Mouse (Mus musculus) ovary, adult 10 weeks (tissue): Measurements from ENCODE around the gene Spata2l. TPM values are rescaled to one million over a fixed set of nuclear protein-coding genes. Genes with fewer than 3 reads are reported as not detected.

Experiments used
- polyA plus RNA-seq: library from polyadenylated mRNA; stranded (reverse); fragments of 350-450 nt; fragmentation: Illumina TruSeq; extraction: RNeasy Lipid Tissue Mini Kit (QIAGEN cat#74804); gene quantifications from one replicate; pipeline ENCODE4 v1.2.3, GENCODE M21; 2014

Spata2l gene
- polyA plus RNA-seq = not detected

DNA sequence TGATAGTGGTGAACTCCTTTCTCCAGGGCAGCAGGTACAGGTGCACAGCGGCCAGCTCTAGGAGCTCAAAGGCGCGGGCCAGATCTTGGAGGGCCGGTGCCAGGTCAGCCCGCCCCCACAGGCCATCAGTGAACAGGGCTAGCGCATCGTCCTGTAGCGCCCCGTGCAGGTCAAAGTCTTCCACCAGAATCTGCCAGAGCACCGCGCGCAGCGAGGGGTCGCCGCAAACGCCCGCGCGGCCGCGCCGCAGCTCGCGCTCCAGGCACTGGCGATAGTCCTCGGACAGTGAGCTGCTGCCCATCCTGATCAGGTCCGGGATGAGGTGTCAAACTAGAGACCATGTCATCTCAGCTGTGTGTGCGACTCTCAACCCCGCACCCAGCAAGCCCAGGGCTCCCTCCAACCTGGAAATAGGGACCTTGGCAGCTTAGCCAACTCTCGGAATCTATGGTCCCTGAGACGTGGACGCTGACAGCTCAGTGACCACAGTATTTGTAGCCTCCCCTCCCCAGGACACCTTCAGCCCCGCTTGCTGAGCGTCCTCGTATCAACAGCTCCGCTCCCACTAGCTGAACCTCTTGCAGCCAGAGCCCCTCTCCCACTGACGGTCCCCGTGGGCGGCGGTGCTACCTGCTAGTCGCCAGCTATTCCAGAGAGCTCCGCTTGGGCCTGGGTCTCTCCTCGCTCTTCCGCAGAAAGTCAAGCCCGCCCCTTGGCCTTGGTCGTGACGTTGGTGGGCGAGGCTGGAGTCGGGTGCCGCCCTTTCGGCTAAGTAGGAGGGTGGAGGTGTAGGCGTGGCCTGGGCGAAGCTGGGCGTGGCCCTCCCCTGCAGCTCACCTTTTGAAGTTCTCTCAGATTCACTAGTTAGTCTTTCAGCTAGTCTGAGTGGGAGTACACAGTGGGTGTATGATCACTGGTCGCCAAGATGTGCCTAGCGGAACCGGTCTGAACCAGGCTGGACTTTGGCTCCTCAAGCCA lies at the start of gene Spata2l:
Gene Spata2l, minus strand, starts transcription at position 714 of the 978 bp plus-strand sequence.

GRCm38 (mm10) chr8:123254099-123254885 lies 18.3 kb upstream of the Spata2l start, which contains the start of the genes Zfp276 and Vps9d1:
Gene Zfp276 (plus strand): TSS chr8:123254195.
Gene Vps9d1 (minus strand): TSS chr8:123254348.

DNA sequence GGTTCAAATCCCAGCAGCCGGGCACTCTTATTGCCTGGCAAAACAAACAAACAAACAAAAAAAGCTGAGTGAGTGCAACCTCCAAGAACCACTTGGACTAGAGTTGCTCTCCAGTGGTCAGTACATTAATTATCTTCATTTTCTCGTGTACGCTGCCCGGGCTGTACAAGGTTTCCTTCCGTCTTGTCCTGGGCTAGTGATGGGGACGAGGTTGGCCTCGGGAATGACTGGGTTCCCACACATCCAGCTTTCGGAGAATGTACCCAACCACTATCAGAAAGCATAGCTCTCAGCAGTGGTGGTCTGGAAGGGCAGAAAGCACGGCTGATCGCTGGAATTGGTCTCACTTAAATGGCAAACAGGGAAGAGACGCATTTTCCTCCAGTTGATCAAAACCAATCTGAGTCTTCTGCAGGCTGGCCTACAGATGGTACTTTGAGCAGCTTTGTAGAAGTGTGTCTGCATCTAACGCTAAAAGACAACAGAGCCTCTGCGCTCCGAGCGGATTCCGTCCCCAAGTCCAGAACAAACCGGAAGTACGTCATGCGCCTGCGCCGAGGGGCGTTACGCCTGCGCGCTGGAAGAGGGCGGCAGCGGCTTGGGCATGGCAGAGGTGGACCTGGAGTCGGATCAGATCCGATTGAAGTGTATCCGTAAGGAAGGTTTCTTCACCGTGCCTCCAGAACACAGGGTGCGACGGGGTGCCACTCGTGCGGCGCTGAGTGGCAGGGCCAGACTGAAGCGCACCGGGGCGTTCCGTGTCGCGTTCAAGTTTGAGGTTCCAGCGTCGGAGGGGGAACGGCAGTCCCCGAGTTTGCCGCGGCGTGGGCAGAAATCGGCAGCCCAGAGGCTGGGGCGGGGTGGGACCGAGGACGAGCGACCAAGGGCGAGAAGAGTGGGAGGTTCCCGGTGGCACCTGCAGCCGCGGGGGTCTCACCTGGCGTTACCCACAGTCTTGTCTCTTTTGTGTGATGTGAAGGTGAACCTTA lies 11.5 kb downstream of the Spata2l start, which contains the start of gene Cdk10:
Gene Cdk10, plus strand, starts transcription at position 565 of the 989 bp plus-strand sequence.

DNA sequence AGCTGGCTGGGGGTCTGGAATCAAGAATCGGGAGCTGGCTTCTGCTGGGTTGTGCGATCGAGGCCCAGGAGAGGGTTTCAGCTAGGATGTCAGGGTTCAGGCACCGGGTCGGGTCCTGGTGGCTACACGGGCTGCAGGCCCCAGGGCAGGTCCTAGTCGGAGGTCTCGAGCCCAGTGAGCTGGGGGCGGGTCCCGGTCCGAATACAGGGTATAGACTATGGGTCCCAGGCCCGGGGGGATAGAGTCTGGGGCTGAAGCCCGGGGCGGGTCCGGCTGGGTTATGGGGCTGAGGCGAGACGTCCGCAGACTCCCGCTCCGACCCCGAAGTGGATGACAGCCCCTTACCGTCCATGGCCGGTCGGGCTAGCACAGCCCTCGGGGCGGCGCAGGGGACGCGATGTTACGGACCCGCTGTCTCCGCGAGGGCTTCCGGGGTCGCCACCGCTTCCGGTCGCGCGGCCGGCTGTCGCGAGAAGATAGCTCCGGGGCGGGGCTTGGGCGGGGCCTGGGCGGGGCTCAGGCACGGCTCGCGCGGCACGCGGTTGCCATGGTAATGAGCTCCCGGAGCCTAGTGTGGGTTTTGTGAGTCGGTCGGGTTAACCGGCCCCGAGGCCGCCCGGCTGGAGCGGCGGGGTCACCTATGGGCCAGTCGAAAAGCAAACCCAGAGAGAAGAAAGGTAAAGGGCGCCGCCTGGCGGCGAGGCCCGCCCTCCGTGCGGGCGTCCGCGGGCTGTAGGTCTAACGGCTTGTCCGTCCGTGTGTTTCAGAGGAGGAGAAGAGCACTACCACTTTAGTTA lies 23.5 kb downstream of the Spata2l start, which contains the start of the genes Chmp1a and Spata33:
Gene Chmp1a, minus strand, starts transcription at position 443 of the 797 bp plus-strand sequence.
Gene Spata33, plus strand, starts transcription at position 512 of the 797 bp plus-strand sequence.

GRCm38 (mm10) chr8:123185566-123186409 lies 50.2 kb downstream of the Spata2l start, which contains the start of gene Dpep1:
Gene Dpep1 (plus strand): TSS chr8:123186242.

Other genes starting within 250 kb of the Spata2l start
- gene Ankrd11, start 194.0 kb downstream of the Spata2l start, polyA plus RNA-seq = 57.1 TPM
- gene Spg7, start 173.3 kb downstream of the Spata2l start, polyA plus RNA-seq = 16.1 TPM
- 52.1 TPM for gene Rpl13, start 133.9 kb downstream of the Spata2l start, polyA plus RNA-seq
- gene Cpne7, start 118.9 kb downstream of the Spata2l start, polyA plus RNA-seq = not detected
- 1.1 TPM for gene Sult5a1, start 77.9 kb downstream of the Spata2l start, polyA plus RNA-seq
- 1.4 TPM for gene Dpep1, start 50.0 kb downstream of the Spata2l start, polyA plus RNA-seq
- gene Chmp1a, start 23.5 kb downstream of the Spata2l start, polyA plus RNA-seq = 3.4 TPM
- gene Spata33, start 23.4 kb downstream of the Spata2l start, polyA plus RNA-seq = 2.8 TPM
- 1.3 TPM for gene Cdk10, start 11.4 kb downstream of the Spata2l start, polyA plus RNA-seq
- gene Zfp276, start 18.0 kb upstream of the Spata2l start, polyA plus RNA-seq = 1.4 TPM
- gene Vps9d1, start 18.1 kb upstream of the Spata2l start, polyA plus RNA-seq = 1.2 TPM
- 0.97 TPM for gene Fanca, start 82.3 kb upstream of the Spata2l start, polyA plus RNA-seq
- gene Spire2, start 96.5 kb upstream of the Spata2l start, polyA plus RNA-seq = not detected
- 194 TPM for gene Tcf25, start 137.5 kb upstream of the Spata2l start, polyA plus RNA-seq
- gene Mc1r, start 170.9 kb upstream of the Spata2l start, polyA plus RNA-seq = not detected
- gene Tubb3, start 175.2 kb upstream of the Spata2l start, polyA plus RNA-seq = 1.1 TPM
- gene Def8, start 187.3 kb upstream of the Spata2l start, polyA plus RNA-seq = 2.8 TPM
- gene Afg3l1, start 241.7 kb upstream of the Spata2l start, polyA plus RNA-seq = 6.4 TPM